Mouse (Mus musculus) midbrain, embryonic 15.5 days (tissue): ENCODE results near the gene Vdr. TPM values are rescaled to one million over a fixed set of nuclear protein-coding genes. Genes with fewer than 3 reads are reported as not detected.

Experiments used
- ATAC-seq: fragments of 200-750 bp; cut with Nextera tagmentation; replicated peaks from 2 replicates; pipeline ENCODE4 v1.8.0; 2017; ENCODE audit warnings: moderate TSS enrichment
- H3K27ac ChIP-seq: fragments of 300-500 bp; sonication (generic); 2 replicates; pipeline ENCODE4 v1.5.1; 2015; ENCODE audit warnings: mild to moderate bottlenecking, inconsistent platforms
- H3K27me3 ChIP-seq: fragments of 300-500 bp; sonication (generic); replicated peaks from 2 replicates; pipeline ENCODE4 v1.6.1; 2015; ENCODE audit warnings: inconsistent platforms
- H3K36me3 ChIP-seq: fragments of 300-500 bp; sonication (generic); replicated peaks from 2 replicates; pipeline ENCODE4 v1.6.1; 2015; ENCODE audit warnings: inconsistent platforms
- H3K4me1 ChIP-seq: fragments of 300-500 bp; sonication (generic); 2 replicates; pipeline ENCODE4 v1.6.1; 2015; ENCODE audit warnings: inconsistent platforms
- H3K4me2 ChIP-seq: fragments of 300-500 bp; sonication (generic); 2 replicates; pipeline ENCODE4 v1.6.1; 2015; ENCODE audit warnings: inconsistent platforms, mild to moderate bottlenecking, moderate library complexity
- H3K4me3 ChIP-seq: fragments of 300-500 bp; sonication (generic); 2 replicates; pipeline ENCODE4 v1.5.1; 2015; ENCODE audit warnings: mild to moderate bottlenecking, inconsistent platforms
- H3K9ac ChIP-seq: fragments of 300-500 bp; sonication (generic); 2 replicates; pipeline ENCODE4 v1.6.1; 2015; ENCODE audit warnings: mild to moderate bottlenecking, inconsistent platforms
- H3K9me3 ChIP-seq: fragments of 300-500 bp; sonication (generic); 2 replicates; pipeline ENCODE4 v1.6.1; 2016; ENCODE audit warnings: inconsistent platforms
- WGBS: fragments of 180-500 bp; shearing (Covaris S2); methylation state at CpG from one replicate; pipeline ENCODE4 v1.1.7; 2015; ENCODE audit warnings: mixed read lengths; 5-methylcytosine and 5-hydroxymethylcytosine counted together
- polyA plus RNA-seq: library from polyadenylated mRNA; unstranded; fragments of >200 nt; fragmentation: Nextera tagmentation; extraction: Ambion mirVana; gene quantifications from 2 replicates; pipeline ENCODE4 v1.2.1, GENCODE M21; 2015

Vdr gene
- polyA plus RNA-seq, 1 experiment from 2014 or later, result 0.10 TPM

- no peak for ATAC-seq
- no peaks in the 10 kb centered on the region for H3K36me3 ChIP-seq
- H3K27me3 ChIP-seq, result no peaks in the 10 kb centered on the region
- no peak overlapping the region for H3K4me2 ChIP-seq
- no peak overlapping the region for H3K4me3 ChIP-seq
- no peak overlapping the region for H3K9ac ChIP-seq
- H3K4me1 ChIP-seq, result no peaks in the 10 kb centered on the region
- H3K9me3 ChIP-seq, result no peaks in the 10 kb centered on the region
- no peak overlapping the region for H3K27ac ChIP-seq
- WGBS, result 83% methylated on average over 16 of the region's 16 CpGs
Measured at GRCm38 (mm10) chr15:97896861-97897654, 13.4 kb downstream of the Vdr start.

GRCm38 (mm10) chr15:97896347-97896746, 14.1 kb downstream of the Vdr start:
- Histone ChIP-seq H3K9me3 (no peaks in the 10 kb centered on the region), H3K36me3 (no peaks in the 10 kb centered on the region), H3K4me3 (no peak overlapping the region), H3K4me1 (no peaks in the 10 kb centered on the region), H3K27me3 (no peaks in the 10 kb centered on the region), H3K4me2 (no peak overlapping the region), H3K9ac (no peak overlapping the region), H3K27ac (no peak overlapping the region)
- no peak for ATAC-seq
- WGBS, result 81% methylated on average over 9 of the region's 9 CpGs

- Histone ChIP-seq H3K4me2 (no peak overlapping the region), H3K27ac (no peak overlapping the region), H3K4me3 (no peak overlapping the region), H3K9me3 (no peaks in the 10 kb centered on the region), H3K36me3 (no peaks in the 10 kb centered on the region), H3K27me3 (no peaks in the 10 kb centered on the region), H3K9ac (no peak overlapping the region), H3K4me1 (no peaks in the 10 kb centered on the region)
- no peak for ATAC-seq
- 70% methylated on average over 12 of the region's 12 CpGs for WGBS
Measured at GRCm38 (mm10) chr15:97895847-97896246, 14.6 kb downstream of the Vdr start.

GRCm38 (mm10) chr15:97892506-97892905, 17.9 kb downstream of the Vdr start:
- Histone ChIP-seq H3K9ac (no peak overlapping the region), H3K4me2 (no peak overlapping the region), H3K4me3 (no peak overlapping the region), H3K27ac (no peak overlapping the region), H3K4me1 (no peaks in the 10 kb centered on the region), H3K27me3 (no peaks in the 10 kb centered on the region), H3K9me3 (no peaks in the 10 kb centered on the region), H3K36me3 (no peaks in the 10 kb centered on the region)
- WGBS, result 72% methylated on average over 8 of the region's 8 CpGs
- ATAC-seq, result no peak

GRCm38 (mm10) chr15:97890450-97890849, 20.0 kb downstream of the Vdr start:
- H3K4me3 ChIP-seq, result no peak overlapping the region
- H3K27me3 ChIP-seq, result no peaks in the 10 kb centered on the region
- no peak for ATAC-seq
- no peaks in the 10 kb centered on the region for H3K9me3 ChIP-seq
- no peak overlapping the region for H3K27ac ChIP-seq
- H3K4me2 ChIP-seq, result no peak overlapping the region
- H3K4me1 ChIP-seq, result no peaks in the 10 kb centered on the region
- no peak overlapping the region for H3K9ac ChIP-seq
- 87% methylated on average over 10 of the region's 10 CpGs for WGBS
- no peaks in the 10 kb centered on the region for H3K36me3 ChIP-seq

- Histone ChIP-seq H3K27me3 (no peaks in the 10 kb centered on the region), H3K36me3 (no peaks in the 10 kb centered on the region), H3K4me1 (no peaks in the 10 kb centered on the region), H3K9me3 (no peaks in the 10 kb centered on the region), H3K9ac (no peak overlapping the region), H3K4me2 (no peak overlapping the region), H3K4me3 (no peak overlapping the region), H3K27ac (no peak overlapping the region)
- WGBS, result 53% methylated on average over 11 of the region's 11 CpGs
- no peak for ATAC-seq
Measured at GRCm38 (mm10) chr15:97890017-97890416, 20.4 kb downstream of the Vdr start.

- H3K27ac ChIP-seq, result no peak overlapping the region
- H3K27me3 ChIP-seq, result no peaks in the 10 kb centered on the region
- ATAC-seq, result no peak
- H3K9me3 ChIP-seq, result no peaks in the 10 kb centered on the region
- WGBS, result 81% methylated on average over 10 of the region's 10 CpGs
- no peak overlapping the region for H3K4me3 ChIP-seq
- H3K36me3 ChIP-seq, result no peaks in the 10 kb centered on the region
- H3K9ac ChIP-seq, result no peak overlapping the region
- no peaks in the 10 kb centered on the region for H3K4me1 ChIP-seq
- no peak overlapping the region for H3K4me2 ChIP-seq
Measured at GRCm38 (mm10) chr15:97887541-97888016, 22.9 kb downstream of the Vdr start.

GRCm38 (mm10) chr15:97881423-97881822, 29.0 kb downstream of the Vdr start:
- Histone ChIP-seq H3K4me3 (no peak overlapping the region), H3K4me1 (no peaks in the 10 kb centered on the region), H3K9me3 (no peaks in the 10 kb centered on the region), H3K27me3 (no peaks in the 10 kb centered on the region), H3K27ac (no peak overlapping the region), H3K36me3 (no peaks in the 10 kb centered on the region), H3K9ac (no peak overlapping the region), H3K4me2 (no peak overlapping the region)
- ATAC-seq, result no peak
- 94% methylated on average over 8 of the region's 8 CpGs for WGBS

- Histone ChIP-seq H3K4me1 (no peaks in the 10 kb centered on the region), H3K4me3 (no peak overlapping the region), H3K27ac (no peak overlapping the region), H3K9me3 (no peaks in the 10 kb centered on the region), H3K9ac (no peak overlapping the region), H3K27me3 (no peaks in the 10 kb centered on the region), H3K36me3 (no peaks in the 10 kb centered on the region), H3K4me2 (no peak overlapping the region)
- WGBS, result 81% methylated on average over 9 of the region's 9 CpGs
- ATAC-seq, result no peak
Measured at GRCm38 (mm10) chr15:97880441-97880840, 30.0 kb downstream of the Vdr start.

GRCm38 (mm10) chr15:97878696-97879328, 31.6 kb downstream of the Vdr start:
- H3K9me3 ChIP-seq, result no peaks in the 10 kb centered on the region
- no peaks in the 10 kb centered on the region for H3K27me3 ChIP-seq
- H3K4me3 ChIP-seq, result no peak overlapping the region
- 78% methylated on average over 7 of the region's 7 CpGs for WGBS
- H3K4me2 ChIP-seq, result no peak overlapping the region
- no peak overlapping the region for H3K27ac ChIP-seq
- H3K9ac ChIP-seq, result no peak overlapping the region
- H3K4me1 ChIP-seq, result no peaks in the 10 kb centered on the region
- no peaks in the 10 kb centered on the region for H3K36me3 ChIP-seq
- ATAC-seq, result no peak

- Histone ChIP-seq H3K9ac (no peak overlapping the region), H3K27ac (no peak overlapping the region), H3K4me3 (no peak overlapping the region), H3K27me3 (no peaks in the 10 kb centered on the region), H3K4me2 (no peak overlapping the region), H3K36me3 (no peaks in the 10 kb centered on the region), H3K4me1 (no peaks in the 10 kb centered on the region), H3K9me3 (no peaks in the 10 kb centered on the region)
- ATAC-seq, result no peak
- 90% methylated on average over 8 of the region's 8 CpGs for WGBS
Measured at GRCm38 (mm10) chr15:97875784-97876183, 34.6 kb downstream of the Vdr start.

- Histone ChIP-seq H3K4me3 (no peak overlapping the region), H3K27ac (no peak overlapping the region), H3K27me3 (no peaks in the 10 kb centered on the region), H3K4me2 (no peak overlapping the region), H3K9ac (no peak overlapping the region), H3K36me3 (no peaks in the 10 kb centered on the region), H3K9me3 (no peaks in the 10 kb centered on the region), H3K4me1 (no peaks in the 10 kb centered on the region)
- WGBS, result 80% methylated on average over 9 of the region's 9 CpGs
- no peak for ATAC-seq
Measured at GRCm38 (mm10) chr15:97873717-97874116, 36.7 kb downstream of the Vdr start.

GRCm38 (mm10) chr15:97872161-97872560, 38.3 kb downstream of the Vdr start:
- no peaks in the 10 kb centered on the region for H3K27me3 ChIP-seq
- H3K4me2 ChIP-seq, result no peak overlapping the region
- H3K4me3 ChIP-seq, result no peak overlapping the region
- no peaks in the 10 kb centered on the region for H3K36me3 ChIP-seq
- WGBS, result 90% methylated on average over 8 of the region's 8 CpGs
- no peaks in the 10 kb centered on the region for H3K4me1 ChIP-seq
- H3K27ac ChIP-seq, result no peak overlapping the region
- no peaks in the 10 kb centered on the region for H3K9me3 ChIP-seq
- ATAC-seq, result no peak
- H3K9ac ChIP-seq, result no peak overlapping the region
